Mouse (Mus musculus) frontal cortex, postnatal 25 days (tissue): ENCODE results near the gene Pim2.
"Not testable (repeated sequence)": the region's sequence is repeated elsewhere in the genome, so short reads cannot be mapped to it uniquely, and the experiment has no call there.

Experiments
- DNase-seq, 2 experiments: peaks; one replicate each; pipeline ENCODE4 v3.0.0; 2022; ENCODE audit warnings: low spot score in 2 of 2

Gene Pim2

GRCm38 (mm10) chrX:7907735-7908134 is 29.7 kb downstream of the Pim2 start, which contains the start of gene Gm10491:
Gene Gm10491 (minus strand): TSS chrX:7907835.
- no peak for DNase-seq

GRCm38 (mm10) chrX:7909242-7909641 is 31.2 kb downstream of the Pim2 start, which contains the start of gene Gm10490:
Gene Gm10490 (plus strand): TSS chrX:7909542.
- not testable (repeated sequence) for DNase-seq

GRCm38 (mm10) chrX:7910473-7910872 is 32.4 kb downstream of the Pim2 start:
- DNase-seq, result no peak

GRCm38 (mm10) chrX:7915669-7916068 is 37.6 kb downstream of the Pim2 start:
- not testable (repeated sequence) for DNase-seq

- not testable (repeated sequence) for DNase-seq
Observed at GRCm38 (mm10) chrX:7917960-7918359, 39.9 kb downstream of the Pim2 start.

- DNase-seq, result peak; percentile 9 to 26
Observed at GRCm38 (mm10) chrX:7919601-7920383, 41.7 kb downstream of the Pim2 start, which contains the start of gene Pcsk1n. Gene Pcsk1n (plus strand): TSS chrX:7919822.

- no peak for DNase-seq
Observed at GRCm38 (mm10) chrX:7922032-7922431, 44.0 kb downstream of the Pim2 start.

GRCm38 (mm10) chrX:7926266-7926665 is 48.2 kb downstream of the Pim2 start:
- DNase-seq, result no peak

- DNase-seq, result no peak
Observed at GRCm38 (mm10) chrX:7927116-7927515, 49.1 kb downstream of the Pim2 start.

- no peak for DNase-seq
Observed at GRCm38 (mm10) chrX:7928270-7928790, 50.3 kb downstream of the Pim2 start, which contains the start of gene Eras. Gene Eras (minus strand): TSS chrX:7928607.
